In the genomic region with DNA sequence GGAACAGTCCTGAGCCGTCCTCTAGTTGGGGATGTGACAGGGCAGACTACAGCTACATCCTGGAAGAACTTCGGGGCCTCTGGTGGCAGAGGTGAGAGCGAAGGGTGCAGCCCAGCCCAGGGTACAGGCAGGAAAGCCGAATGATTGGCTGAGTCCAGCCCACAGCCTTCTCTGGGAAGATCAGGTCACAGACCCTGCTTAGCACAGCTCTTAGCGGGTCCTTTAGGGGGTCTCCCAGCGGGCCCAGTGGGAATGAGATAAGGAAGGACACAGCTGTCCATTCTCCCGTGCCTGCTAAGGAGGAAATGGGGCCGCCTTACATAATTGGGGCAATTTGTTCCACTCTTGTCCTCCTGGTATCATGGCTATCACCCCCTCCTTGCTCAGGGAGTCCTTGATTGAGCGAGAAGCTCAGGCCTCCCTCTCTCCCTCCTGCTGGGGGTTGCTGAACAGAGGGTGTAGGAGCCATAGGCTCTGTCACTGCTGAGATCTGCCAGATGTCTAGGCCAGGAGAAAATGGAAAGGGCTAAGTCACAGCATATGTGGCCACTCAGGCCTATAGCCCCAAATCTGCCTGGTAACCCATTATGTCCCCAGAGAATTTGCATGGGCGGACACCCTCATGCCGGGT, we compare ENCODE assay signal across 12 mouse cellular contexts. TPM values are rescaled to one million over a fixed set of nuclear protein-coding genes. Genes with fewer than 3 reads are reported as not detected.
A peak's percentile ranks its signal among the peaks of the same experiment; 100 is the strongest.
DNase-seq lines count a peak whose midpoint lies in the region; ATAC-seq lines count a peak whose summit lies in the region.
"Had no signal": no experiment of that assay in that cellular context is flagged by ENCODE, and none has a peak within 500 bp of the region (broad histone marks: within the 10 kb centered on the region; RNA-seq: fewer than 3 reads in every experiment).

No protein-coding gene starts in this region.

- no peak overlapping the region for H3K4me2 ChIP-seq in heart, embryonic 13.5 days
- no peak overlapping the region for H3K4me2 ChIP-seq in hindbrain, embryonic 12.5 days (replicated peaks)
- no peak overlapping the region for H3K4me2 ChIP-seq in midbrain, embryonic 16.5 days (ENCODE audit: low read length)
- H3K4me2 ChIP-seq: embryonic facial prominence, embryonic 13.5 days; limb, embryonic 15.5 days had no signal

- DNase-seq in heart, postnatal 14 days = no peak
- peak; percentile 19 for DNase-seq in brain, adult 2 months (ENCODE audit: low read depth, low spot score)
- DNase-seq in thymus, postnatal 14 days = no peak
- no peak for DNase-seq in spleen, postnatal 10 days (ENCODE audit: low spot score in 2 of 2)
- DNase-seq: layer of hippocampus, postnatal 36 days; thymus, adult 18-20 months had no signal

- H3K9ac ChIP-seq in heart, embryonic 13.5 days = peak overlapping the region; percentile 33; the same call in 1 of the 2 replicates
- 0 out of 2 replicates have a peak overlapping the region, but pooled peaks have one; percentile 25 for H3K9ac ChIP-seq in hindbrain, embryonic 12.5 days
- H3K9ac ChIP-seq in midbrain, embryonic 16.5 days (ENCODE audit: low read depth, low read length) = no peak overlapping the region; the same call in 1 of the 2 replicates
- H3K9ac ChIP-seq: embryonic facial prominence, embryonic 13.5 days; limb, embryonic 15.5 days had no signal

- peaks cover 15% of the 10 kb centered on the region for H3K4me1 ChIP-seq in heart, embryonic 13.5 days
- peaks cover 46% of the 10 kb centered on the region for H3K4me1 ChIP-seq in hindbrain, embryonic 12.5 days
- H3K4me1 ChIP-seq in midbrain, embryonic 16.5 days (ENCODE audit: control insufficient read depth, insufficient read depth, low read length) = peaks cover 4% of the 10 kb centered on the region; the same call in 1 of the 2 replicates
- H3K4me1 ChIP-seq: limb, embryonic 15.5 days had no signal

- intact Hi-C loops in heart, postnatal 14 days (cut with DNase I) = no loop called here

- no peaks in the 10 kb centered on the region for H3K36me3 ChIP-seq in heart, embryonic 13.5 days
- no peaks in the 10 kb centered on the region for H3K36me3 ChIP-seq in hindbrain, embryonic 12.5 days
- H3K36me3 ChIP-seq in midbrain, embryonic 16.5 days (ENCODE audit: control insufficient read depth, insufficient read depth, low read length) = no peaks in the 10 kb centered on the region
- H3K36me3 ChIP-seq: embryonic facial prominence, embryonic 13.5 days; limb, embryonic 15.5 days had no signal

- no peaks in the 10 kb centered on the region for H3K9me3 ChIP-seq in heart, embryonic 13.5 days
- H3K9me3 ChIP-seq in hindbrain, embryonic 12.5 days (replicated peaks) = no peaks in the 10 kb centered on the region
- no peaks in the 10 kb centered on the region for H3K9me3 ChIP-seq in midbrain, embryonic 16.5 days (replicated peaks; ENCODE audit: control insufficient read depth, low read length, poor library complexity, severe bottlenecking)
- H3K9me3 ChIP-seq: embryonic facial prominence, embryonic 13.5 days; limb, embryonic 15.5 days had no signal

- no peak overlapping the region for H3K27ac ChIP-seq in heart, embryonic 13.5 days (replicated peaks)
- peak overlapping the region; percentile 66 for H3K27ac ChIP-seq in hindbrain, embryonic 12.5 days
- no peak overlapping the region; the same call in 1 of the 2 replicates for H3K27ac ChIP-seq in midbrain, embryonic 16.5 days (ENCODE audit: low read length)
- H3K27ac ChIP-seq: embryonic facial prominence, embryonic 13.5 days; limb, embryonic 15.5 days had no signal

- 36% methylated on average over 11 of the region's 11 CpGs for WGBS in heart, embryonic 13.5 days
- WGBS in hindbrain, embryonic 12.5 days = 41% methylated on average over 11 of the region's 11 CpGs
- 39% methylated on average over 11 of the region's 11 CpGs for WGBS in midbrain, embryonic 16.5 days

- no peak for ATAC-seq in heart, embryonic 13.5 days (ENCODE audit: extremely low read depth, insufficient number of reproducible peaks, low FRiP score, low TSS enrichment)
- ATAC-seq in hindbrain, embryonic 12.5 days (ENCODE audit: low FRiP score) = peak; percentile 73
- ATAC-seq in midbrain, embryonic 16.5 days = 0 out of 2 replicates have a peak, but pooled peaks have one; percentile 20
- ATAC-seq: lung, postnatal 0 days had no signal

- H3K4me3 ChIP-seq in heart, embryonic 13.5 days = no peak overlapping the region
- no peak overlapping the region for H3K4me3 ChIP-seq in hindbrain, embryonic 12.5 days
- H3K4me3 ChIP-seq in midbrain, embryonic 16.5 days (ENCODE audit: low read depth, low read length) = no peak overlapping the region
- H3K4me3 ChIP-seq: embryonic facial prominence, embryonic 13.5 days; limb, embryonic 15.5 days had no signal

- H3K27me3 ChIP-seq in heart, embryonic 13.5 days (replicated peaks) = peaks cover 53% of the 10 kb centered on the region
- no peaks in the 10 kb centered on the region for H3K27me3 ChIP-seq in hindbrain, embryonic 12.5 days
- H3K27me3 ChIP-seq in midbrain, embryonic 16.5 days (ENCODE audit: control insufficient read depth, insufficient read depth, low read depth, low read length) = no peaks in the 10 kb centered on the region

RNA-seq across cellular contexts. Expression of gene Cacna2d2, which starts 52.6 kb away (rescaled TPM):
- 3.8 and 4.1 TPM in 2 replicates for polyA plus RNA-seq in heart, embryonic 13.5 days (2015; fragmentation: Nextera tagmentation; extraction: Ambion mirVana)
- total RNA-seq in heart, postnatal 14 days (2021) = 10 to 100 TPM in 1 of 2 experiments, 1 to 10 TPM in 1; 5.0 to 10.5 TPM
- polyA plus RNA-seq in hindbrain, embryonic 12.5 days (2016; fragmentation: Nextera tagmentation; extraction: Ambion mirVana) = 4.6 and 4.7 TPM in 2 replicates
- polyA plus RNA-seq in midbrain, embryonic 16.5 days (2015; fragmentation: Nextera tagmentation; extraction: Ambion mirVana) = 9.1 and 9.3 TPM in 2 replicates
